Mouse (Mus musculus) frontal cortex, adult 2 months (tissue): ENCODE measurements around the gene Heg1. TPM values are rescaled to one million over a fixed set of nuclear protein-coding genes. Genes with fewer than 3 reads are reported as not detected.

Source experiments
- DNase-seq, 2 experiments: peaks; one replicate each; pipeline ENCODE4 v3.0.0; 2022; ENCODE audit warnings: low spot score in 1 of 2; ENCODE audit errors: extremely low spot score in 1 of 2
- polyA plus RNA-seq: library from polyadenylated mRNA; depleted of rRNA; stranded (reverse); fragments of >200 nt; gene quantifications from 2 replicates; pipeline ENCODE4 v1.2.3, GENCODE M21; 2012

Heg1 gene
- polyA plus RNA-seq, 1 experiment, result 16.1 TPM

DNA sequence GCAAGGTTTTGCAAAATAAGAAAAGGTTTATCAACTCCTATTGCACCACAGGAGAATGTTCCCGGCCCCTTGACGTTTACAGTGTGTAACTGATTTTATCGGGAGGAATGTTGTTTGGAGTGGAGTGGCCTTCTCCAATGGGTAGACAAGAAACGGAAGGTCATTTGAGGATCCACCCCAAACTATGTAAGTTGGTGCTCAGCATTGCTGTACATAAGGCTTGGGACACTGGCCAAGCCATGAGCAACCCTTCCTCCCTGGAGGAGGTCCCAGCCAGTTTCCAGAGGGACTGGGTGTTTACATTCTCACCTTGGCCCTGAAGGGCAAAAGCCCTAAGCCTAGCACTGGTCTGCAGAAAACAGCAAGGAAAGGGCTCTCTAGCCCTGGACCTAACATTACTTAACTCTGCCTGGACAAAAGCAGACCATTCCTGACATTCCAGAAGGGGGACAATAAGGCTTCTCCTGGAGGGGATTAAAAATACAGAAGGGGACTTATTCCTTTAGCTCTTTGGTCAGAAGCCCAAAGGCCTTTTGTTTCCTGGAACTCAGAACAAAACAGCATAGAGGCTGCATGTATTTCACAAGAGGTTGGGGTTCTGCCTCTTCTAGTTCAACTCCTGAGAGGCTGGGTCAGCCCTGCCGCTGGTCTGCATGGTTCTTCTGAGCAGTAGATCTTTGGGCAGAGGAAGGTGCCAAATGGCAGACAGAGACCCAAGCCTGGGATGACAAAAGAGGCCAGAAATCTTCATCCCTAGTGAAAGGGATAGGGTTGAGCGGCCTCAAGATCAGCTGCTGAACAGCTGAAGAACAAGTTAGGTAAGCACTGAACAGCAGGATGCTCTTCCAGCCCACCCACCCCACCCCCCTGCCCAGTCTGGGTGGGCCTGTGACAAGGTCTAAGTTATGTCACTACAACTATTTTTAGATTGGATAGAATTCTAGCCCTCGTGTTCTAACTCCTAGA, 7.5 kb upstream of the Heg1 start:
- DNase-seq, result no peak

DNA sequence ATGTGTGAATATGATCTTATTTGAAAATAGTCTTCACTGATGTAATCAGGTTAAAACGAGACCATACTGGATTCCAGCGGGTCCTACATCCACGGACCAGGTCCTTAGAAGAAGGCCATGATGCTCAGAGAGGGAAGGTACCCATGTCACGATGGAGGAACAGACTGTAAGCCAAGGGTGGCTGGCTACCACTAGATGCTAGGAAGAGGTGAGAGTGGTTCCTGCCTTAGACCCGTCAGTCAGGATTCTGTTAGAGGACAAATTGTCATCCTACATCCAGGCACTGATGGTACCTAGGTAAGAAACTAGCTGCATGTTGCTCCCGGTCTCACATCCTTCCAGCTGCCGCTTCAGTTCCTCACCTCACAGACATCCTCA, 6.9 kb upstream of the Heg1 start:
- no peak for DNase-seq

DNA sequence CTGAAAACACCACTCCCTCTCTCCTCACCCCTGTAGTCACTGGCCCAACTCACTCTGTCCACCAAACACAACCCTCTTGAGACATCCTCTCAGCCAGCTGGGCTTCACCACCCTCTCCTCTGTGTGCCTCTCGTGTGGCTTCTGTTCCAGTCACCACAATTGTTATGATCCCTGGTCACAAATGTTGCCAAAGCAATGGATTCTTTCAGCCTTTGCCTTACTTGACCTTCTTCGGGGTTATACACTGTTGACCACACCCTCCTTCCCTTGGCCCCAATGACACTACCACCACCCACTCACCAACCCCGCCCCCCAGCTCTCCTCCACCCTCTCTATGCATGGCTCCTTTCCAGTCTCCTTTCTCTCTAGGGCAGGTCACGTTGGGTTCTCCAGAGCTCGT, 6.3 kb upstream of the Heg1 start:
- DNase-seq, result no peak

DNA sequence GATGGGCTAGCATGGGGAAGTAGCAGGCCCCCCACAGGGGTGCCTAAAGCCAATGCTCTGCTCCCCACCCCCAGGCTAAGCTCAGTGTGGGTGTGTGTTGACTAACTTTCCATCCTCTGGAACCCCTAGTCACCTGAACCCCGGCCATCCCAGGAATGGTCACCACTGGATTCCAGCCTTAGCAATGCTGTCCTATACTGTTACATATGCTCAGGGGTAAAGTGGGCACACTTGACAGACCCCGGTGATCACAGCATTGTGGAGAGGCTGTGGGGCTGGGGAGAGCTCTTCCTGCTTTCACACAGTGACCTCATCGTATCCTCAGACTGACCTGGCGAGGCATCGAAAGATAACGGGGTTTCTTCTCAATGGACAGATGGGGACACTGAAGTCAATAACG, 3.9 kb upstream of the Heg1 start:
- DNase-seq, result no peak

DNA sequence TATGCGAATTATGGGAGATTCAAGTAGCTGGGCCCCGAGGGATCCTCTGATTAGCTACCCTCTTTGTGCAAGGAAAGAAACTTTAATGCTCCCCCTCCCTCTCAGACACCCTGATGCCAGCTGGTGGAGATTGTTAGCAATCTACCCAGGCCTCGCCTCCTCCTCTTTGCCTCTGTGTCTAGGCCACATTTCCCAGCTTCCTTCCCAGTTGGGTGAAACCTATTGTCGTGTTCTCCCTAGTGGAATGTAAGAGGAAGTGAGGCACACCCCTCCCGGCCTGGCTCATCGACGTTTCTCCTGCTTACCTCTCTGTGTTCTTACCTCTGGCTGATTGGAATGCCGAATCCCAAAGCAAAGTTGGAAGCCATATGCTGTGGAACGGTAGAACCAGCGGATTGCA, 3.4 kb upstream of the Heg1 start:
- no peak for DNase-seq

DNA sequence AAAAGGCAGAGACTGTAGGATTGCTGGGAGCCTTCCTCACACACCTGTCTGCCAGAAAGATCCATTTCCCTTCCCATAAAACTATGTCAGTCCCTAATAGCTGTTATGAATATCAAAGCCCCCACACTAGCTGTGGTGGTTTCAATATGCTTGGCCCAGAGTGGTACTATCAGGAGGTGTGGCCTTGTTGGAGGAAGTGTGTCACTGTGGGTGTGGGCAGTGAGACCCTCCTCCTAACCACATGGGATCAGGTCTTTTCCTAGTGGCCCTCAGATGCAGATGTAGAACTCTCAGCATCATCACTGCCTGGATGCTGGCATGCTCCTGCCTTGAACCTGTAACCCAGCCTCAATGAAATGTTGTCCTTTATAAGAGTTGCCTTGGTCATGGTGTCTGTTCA, 2.5 kb upstream of the Heg1 start:
- no peak for DNase-seq

DNA sequence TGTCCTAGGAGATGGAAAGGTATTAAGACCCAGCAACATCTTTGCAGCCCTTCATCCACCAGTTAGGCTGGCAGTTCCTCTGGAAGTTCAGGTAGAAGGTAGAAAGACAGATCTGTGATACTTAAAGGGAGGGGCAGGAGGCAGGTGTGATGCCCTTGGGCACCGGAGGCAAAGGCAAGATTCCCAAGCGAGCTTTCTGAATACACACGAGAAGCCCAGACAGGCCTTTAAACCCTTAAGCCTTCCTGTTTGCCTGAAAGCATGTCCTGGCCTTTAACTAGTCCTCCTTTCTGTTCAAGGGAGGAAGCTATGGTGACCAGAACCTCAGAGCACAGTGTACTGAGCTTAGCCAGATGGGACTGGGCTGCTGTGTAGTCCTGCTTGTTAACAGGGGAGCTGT, 1.5 kb upstream of the Heg1 start:
- DNase-seq, result no peak

DNA sequence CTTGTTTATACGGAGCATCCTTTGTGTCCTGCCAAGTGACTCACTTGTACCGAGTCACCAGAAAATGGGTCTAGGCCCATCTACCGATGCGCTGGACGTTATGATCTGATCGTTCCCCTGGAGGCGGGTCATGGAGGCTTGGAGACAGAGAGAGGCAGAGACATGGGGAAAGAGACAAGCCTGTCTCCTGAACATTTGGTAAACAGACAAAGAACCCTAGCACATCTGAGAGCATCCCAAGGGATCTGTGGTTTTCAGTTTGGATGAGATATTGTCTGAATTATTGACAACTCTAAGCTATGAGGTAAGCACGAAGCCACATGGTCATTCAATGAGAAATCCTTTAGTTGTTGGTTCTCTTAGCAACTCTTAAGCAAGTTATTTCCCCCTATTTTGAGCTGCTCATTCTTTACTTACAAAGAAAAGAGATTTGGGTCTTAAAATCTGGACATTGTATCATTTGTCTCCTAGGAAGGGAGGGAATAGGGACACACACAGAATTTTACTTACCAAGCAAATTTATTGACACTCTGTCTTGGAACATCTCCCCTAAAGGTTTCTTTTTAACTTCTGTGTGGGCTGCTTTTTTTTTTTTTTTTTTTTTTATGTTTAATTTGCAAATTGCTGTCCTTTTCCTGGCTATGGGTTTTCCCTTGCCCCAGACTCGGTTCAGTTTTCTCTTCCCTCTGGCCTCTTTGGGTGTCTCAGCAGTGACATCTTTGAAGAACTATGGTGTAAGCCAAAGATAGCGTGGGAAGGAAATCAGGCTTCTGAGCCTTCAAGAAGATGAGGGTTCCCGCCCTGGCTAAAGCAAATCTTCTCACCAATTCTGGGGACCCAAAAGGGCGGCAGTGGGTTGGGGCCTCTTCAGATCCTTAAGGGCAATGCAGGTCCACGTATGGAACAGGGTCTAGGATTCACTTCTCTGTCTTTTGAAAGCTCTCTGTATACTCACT, 686 bp upstream of the Heg1 start:
- DNase-seq, result no peak

DNA sequence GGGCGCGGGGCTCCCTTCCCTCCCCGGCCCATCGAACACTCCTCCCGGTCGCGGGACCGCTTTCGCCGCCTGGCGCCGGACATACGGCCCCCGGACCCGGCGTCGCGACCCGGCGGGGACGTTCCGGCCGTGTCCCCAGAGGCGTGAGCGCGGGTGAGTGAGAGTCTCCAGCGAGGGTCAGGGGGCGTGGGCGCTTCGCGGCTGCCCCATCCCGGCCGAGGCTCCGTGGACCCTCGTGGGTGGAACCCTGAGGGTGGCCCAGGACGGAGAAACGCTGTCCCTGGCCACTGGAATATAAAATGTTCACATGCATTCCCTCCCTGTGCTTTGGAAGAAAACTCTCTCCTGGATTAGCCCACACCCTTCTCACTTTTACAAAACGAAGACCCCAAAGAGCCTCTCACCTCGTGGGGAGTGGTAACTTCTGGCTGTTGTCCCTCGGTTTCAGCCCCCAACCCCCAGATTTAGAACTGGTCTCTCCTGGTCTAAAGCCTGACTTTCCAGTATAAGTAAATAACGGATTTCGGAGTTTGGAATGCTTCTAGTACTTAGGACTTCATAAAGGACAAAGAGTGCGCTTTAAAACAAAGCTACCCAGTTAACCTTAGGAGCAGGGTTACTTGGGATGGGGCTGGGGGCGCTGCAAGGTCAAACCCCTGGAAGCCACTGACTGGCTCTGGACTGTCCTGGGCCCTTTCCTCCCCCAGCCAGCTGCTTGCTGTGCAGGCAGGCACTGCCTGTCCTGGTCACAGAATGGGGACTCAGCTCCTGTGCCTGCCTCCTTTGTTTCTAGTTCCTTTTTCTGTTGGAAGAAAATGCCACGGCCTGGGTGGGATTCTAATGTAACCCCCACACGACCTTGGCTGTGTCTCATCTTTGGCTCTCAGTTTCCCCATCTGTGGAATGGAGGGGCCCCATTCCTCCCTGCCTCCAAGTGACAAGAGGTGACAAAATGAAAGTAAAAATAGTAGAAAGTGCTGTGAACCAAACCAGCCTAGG, 832 bp downstream of the Heg1 start:
- DNase-seq, result no peak

DNA sequence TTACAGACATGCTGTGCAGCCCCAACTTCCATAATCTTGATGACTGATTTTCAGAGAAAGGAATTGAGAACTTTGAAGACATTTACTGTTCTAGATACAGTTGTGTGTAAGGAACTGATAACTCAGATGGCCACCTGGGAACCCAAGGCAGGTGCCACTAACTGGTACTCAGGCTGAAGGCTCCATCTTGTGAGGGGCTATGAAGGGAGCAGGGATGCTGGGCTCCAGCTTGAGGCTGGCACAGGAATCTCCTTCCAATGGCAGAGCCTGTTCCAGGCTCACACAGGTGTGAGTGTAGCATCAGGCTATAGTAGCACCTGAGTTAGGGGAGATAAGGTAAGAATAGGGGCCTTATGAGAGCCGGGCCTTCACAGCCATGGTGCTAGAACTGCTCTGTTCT, 1.9 kb downstream of the Heg1 start:
- no peak for DNase-seq

DNA sequence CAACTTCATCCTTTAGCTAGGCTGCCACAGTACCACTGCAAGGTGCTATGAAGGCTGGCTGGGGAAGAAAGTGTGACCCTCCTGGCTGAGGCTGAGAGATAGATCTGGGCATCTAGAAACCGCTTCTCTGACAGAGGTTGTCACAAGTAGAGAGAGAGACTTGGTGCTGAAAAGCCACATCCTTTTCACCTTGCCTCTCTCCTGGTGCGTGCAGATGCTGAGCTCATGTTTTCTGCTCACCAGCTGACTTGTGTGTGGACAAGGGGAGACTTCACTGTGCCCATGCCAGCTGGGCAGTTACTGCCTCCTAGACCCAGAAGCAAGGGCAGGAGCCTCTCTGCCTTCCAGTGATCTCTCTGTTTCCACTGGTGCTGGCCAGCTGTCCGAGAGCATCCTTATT, 3.6 kb downstream of the Heg1 start:
- no peak for DNase-seq

DNA sequence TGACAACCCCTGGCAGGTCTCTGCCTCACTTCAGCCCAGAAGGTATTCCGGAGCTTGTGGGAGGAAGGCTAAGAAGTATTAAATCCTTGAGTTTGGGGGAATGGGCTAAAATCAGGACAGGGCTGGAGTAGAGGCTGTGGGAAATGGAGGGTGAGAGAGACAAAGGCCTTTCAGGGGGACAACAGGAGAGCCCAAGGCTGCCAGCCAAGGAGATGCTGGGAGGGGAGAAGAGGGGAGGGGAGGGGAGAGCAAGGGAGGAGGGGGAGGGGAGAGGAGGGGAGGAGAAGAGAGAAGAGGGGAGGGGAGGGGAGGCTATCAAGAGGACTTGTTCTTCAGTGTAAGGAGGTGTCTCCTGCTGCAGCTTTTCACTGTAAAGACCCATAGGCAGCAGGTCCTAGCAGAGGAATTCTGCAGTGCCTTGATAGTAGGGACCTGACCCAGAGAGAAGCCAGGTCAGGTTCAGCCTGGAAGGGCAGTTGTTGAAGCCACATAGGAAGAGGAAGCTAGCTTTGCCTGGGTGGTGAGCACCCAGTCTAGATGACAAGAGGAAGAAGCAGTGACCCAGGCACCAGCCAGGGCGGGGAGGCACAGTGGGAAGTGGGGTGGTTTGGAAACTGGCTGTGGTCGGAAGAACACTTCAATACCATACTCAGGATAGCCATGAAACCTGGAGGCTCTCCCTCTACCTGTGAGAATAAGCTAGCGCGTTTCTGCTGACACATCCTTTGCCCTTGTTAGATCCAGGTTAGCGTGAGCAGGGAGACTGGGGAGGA, 7.0 kb downstream of the Heg1 start:
- DNase-seq, result no peak

DNA sequence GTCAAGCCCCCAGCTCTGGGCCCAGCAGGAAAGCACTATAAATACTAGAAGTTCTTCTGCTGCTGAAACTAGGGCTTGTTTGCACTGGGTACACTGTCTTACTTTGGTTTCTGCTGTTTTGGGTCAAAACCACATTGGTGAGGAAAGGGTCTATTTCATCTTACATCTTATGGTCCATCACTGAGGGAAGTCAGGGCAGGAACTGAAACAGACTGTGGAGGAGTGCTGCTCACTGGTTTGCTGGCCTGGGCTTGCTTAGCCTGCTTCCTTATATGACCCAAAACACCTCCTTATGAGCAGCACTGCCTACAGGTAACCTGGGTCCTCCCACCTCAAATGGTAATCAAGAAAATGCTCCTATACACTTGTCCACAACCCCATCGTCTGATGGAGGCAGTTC, 9.4 kb downstream of the Heg1 start:
- no peak for DNase-seq

DNA sequence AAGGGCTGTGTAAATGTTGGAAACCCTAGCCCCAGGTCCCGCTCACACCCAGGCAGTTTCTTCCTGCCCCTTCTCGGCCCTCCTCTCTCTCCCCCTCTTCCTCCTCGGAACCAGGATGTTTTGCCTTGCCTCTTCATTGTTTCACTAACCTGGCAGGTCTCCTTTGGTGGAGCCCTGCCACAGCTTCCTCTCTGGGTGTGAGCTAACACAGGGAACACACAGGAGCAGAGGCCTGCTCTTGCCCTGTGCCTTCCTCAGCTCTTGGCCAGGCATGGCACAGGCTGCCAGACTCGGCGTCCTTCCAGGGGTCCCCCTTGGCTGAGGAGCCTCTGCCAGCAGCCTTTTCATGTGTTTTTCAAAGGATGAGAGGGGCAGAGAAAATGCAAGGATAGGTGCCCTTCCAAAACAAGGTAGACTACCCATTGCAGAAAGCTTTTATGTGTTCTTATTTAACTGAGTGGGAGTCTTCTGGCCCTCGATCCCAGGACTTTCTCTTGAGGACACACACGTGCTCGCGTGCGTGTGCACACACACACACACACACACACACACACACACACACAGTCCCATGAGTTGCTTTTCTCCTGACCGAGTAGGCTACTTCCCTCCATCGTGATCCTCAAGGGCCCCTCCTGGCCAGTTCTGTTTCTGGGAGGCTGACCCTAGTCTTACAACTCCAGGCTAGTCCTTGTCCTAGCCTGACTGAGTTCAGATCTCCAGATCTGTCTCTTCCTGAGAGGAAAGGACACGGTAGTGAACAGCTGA, 12.8 kb downstream of the Heg1 start:
- no peak for DNase-seq

DNA sequence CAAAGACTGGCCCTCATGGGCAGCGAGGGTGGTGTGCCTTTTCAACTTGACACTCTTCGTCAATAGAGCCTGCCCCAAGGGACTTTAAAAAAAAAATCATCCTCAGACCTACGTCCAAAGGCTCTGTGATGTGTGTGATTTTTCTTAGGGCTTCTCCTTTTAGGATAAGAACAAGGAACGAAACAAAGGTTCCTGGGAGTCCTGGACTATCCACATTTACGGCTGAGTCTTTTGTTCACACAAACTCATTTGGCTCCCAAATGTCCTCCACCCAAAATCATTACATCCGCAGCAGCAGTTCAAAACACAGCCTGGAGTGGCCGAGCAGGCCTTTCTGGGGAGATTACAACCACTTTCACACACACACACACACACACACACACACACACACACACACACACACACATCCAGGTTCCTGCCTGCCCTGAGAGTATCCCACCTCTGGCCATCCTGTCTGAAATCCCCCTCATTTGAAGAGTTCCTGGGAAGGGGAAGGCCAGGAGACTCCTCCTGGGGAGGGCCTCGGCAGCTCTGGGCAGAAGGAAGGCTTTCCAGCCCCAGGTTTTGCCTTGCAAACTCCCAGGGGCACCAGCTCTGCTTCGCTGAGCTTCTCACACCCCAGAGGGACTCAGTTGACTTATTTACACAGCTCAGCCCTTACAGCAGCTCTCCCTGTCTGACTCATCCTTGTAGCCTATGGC, 13.6 kb downstream of the Heg1 start:
- no peak for DNase-seq

DNA sequence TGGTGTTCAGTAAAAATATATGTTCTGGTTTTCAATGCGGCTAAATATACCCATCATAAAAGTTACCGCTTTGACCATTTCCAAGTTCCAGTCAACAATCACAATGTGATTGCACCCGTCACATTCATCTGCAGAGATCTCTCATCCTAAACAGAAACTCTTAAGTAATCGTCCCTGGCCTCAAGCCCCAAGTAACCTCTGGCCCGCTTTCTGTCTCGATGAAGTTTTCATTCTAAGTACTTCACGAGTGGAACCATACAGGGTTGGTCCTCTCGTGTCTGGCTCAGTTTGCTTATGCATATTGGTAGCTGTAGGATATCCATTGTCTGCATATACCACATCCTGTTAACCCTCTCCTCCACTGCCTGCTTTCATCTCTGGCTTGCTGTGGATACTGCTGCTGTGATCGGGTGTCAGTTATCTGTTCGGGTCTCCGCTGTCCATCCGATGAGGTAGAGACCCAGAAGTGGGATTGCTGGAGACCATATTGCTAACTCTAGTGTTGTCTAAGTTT, 14.2 kb downstream of the Heg1 start:
- no peak for DNase-seq

DNA sequence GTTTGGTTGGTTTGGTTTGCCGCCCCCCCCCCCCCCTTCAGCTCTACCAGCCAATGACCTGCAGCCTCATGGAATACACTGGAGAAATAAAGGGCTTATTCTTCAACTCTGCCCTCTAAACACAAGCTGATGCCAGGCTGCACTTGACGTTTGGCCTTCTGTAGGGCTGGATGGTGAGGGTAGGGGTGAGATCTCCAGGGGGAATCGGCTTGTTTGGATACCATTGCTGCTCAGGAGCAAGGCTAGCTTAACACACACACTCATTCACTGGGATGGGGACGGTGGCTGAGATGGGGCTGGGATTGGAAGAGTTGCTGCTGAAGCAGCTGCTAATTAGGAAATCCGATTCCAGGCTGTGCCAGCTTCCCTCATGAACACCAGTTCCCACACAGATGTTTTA, 16.4 kb downstream of the Heg1 start:
- no peak for DNase-seq

DNA sequence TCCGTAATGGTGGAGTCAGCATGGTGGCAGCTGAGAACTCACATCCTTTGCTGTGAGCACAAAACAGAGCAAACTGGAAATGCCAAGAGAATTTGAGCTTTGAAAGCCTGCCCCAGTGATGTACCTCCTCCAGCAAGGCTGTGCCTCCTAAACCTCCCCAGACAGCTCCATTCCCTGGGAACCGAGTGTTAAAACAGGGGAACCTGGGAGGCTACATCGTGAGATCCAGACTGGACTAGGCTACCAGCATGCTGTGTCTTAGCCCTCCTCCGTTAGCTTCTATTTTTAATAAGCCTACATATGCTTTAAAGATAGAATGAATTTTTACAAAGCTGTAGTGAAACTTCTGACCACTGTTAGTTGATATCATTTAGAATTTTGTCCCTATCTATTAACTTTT, 17.7 kb downstream of the Heg1 start:
- DNase-seq, result no peak
